Mouse (Mus musculus) limb, embryonic 12.5 days (tissue): Measurements from ENCODE around the gene Copz2. TPM values are rescaled to one million over a fixed set of nuclear protein-coding genes. Genes with fewer than 3 reads are reported as not detected.
A peak's percentile ranks its signal among the peaks of the same experiment; 100 is the strongest.

Experiments used
- ATAC-seq: fragments of 200-750 bp; cut with Nextera tagmentation; 2 replicates; pipeline ENCODE4 v1.8.0; 2017; ENCODE audit warnings: low read depth, moderate TSS enrichment; ENCODE audit not compliant: insufficient number of reproducible peaks, insufficient read depth, low FRiP score, low TSS enrichment
- H3K27ac ChIP-seq: fragments of 300-500 bp; sonication (generic); 2 replicates; pipeline ENCODE4 v1.5.1; 2016; ENCODE audit warnings: mild to moderate bottlenecking, moderate library complexity
- H3K27me3 ChIP-seq: fragments of 300-500 bp; sonication (generic); 2 replicates; pipeline ENCODE4 v1.6.1; 2016; ENCODE audit warnings: mild to moderate bottlenecking, moderate library complexity
- H3K36me3 ChIP-seq: fragments of 300-500 bp; sonication (generic); 2 replicates; pipeline ENCODE4 v1.6.1; 2016; ENCODE audit warnings: mild to moderate bottlenecking, moderate library complexity
- H3K4me1 ChIP-seq: fragments of 300-500 bp; sonication (generic); replicated peaks from 2 replicates; pipeline ENCODE4 v1.6.1; 2016
- H3K4me2 ChIP-seq: fragments of 300-500 bp; sonication (generic); 2 replicates; pipeline ENCODE4 v1.6.1; 2016; ENCODE audit warnings: mild to moderate bottlenecking, moderate library complexity
- H3K4me3 ChIP-seq: fragments of 300-500 bp; sonication (generic); replicated peaks from 2 replicates; pipeline ENCODE4 v1.5.1; 2016; ENCODE audit warnings: mild to moderate bottlenecking
- H3K9ac ChIP-seq: fragments of 300-500 bp; sonication (generic); replicated peaks from 2 replicates; pipeline ENCODE4 v1.6.1; 2016; ENCODE audit warnings: mild to moderate bottlenecking, moderate library complexity
- H3K9me3 ChIP-seq: fragments of 300-500 bp; sonication (generic); 2 replicates; pipeline ENCODE4 v1.6.1; 2016; ENCODE audit warnings: mild to moderate bottlenecking, moderate library complexity
- WGBS: fragments of 180-500 bp; shearing (Covaris S2); methylation state at CpG from one replicate; pipeline ENCODE4 v1.1.7; 2016; 5-methylcytosine and 5-hydroxymethylcytosine counted together
- microRNA counts: library from miRNA; unstranded; fragments of <30 nt; microRNA quantifications from one replicate; lab custom pipeline; 2017
- microRNA-seq: library from miRNA; unstranded; fragments of <30 nt; microRNA quantifications from one replicate; pipeline ENCODE4, GENCODE M21; 2017
- polyA plus RNA-seq: library from polyadenylated mRNA; unstranded; fragments of >200 nt; fragmentation: Nextera tagmentation; extraction: Ambion mirVana; gene quantifications from 2 replicates; pipeline ENCODE4 v1.2.1, GENCODE M21; 2016

Copz2 gene
- polyA plus RNA-seq, 1 experiment from 2014 or later: 78.1 TPM

- 46% methylated on average over 15 of the region's 15 CpGs for WGBS
- Histone ChIP-seq H3K9ac (no peak overlapping the region), H3K27me3 (peaks cover 11% of the 10 kb centered on the region; the same call in 1 of the 2 replicates), H3K9me3 (no peaks in the 10 kb centered on the region), H3K4me2 (no peak overlapping the region), H3K4me1 (peaks cover 19% of the 10 kb centered on the region), H3K36me3 (peaks cover 49% of the 10 kb centered on the region), H3K4me3 (no peak overlapping the region), H3K27ac (no peak overlapping the region)
- ATAC-seq: no peak
Measured at GRCm38 (mm10) chr11:96906431-96907161, 56.9 kb downstream of the Copz2 start.

GRCm38 (mm10) chr11:96908594-96908993, 58.9 kb downstream of the Copz2 start:
- Histone ChIP-seq H3K27me3 (0 out of 2 replicates have a peak, but pooled peaks cover 5% of the 10 kb centered on the region), H3K9me3 (no peaks in the 10 kb centered on the region), H3K4me2 (no peak overlapping the region), H3K4me1 (peaks cover under 1% of the 10 kb centered on the region), H3K36me3 (peaks cover 57% of the 10 kb centered on the region), H3K9ac (no peak overlapping the region), H3K27ac (no peak overlapping the region), H3K4me3 (no peak overlapping the region)
- ATAC-seq: no peak
- 89% methylated on average over 12 of the region's 12 CpGs for WGBS

GRCm38 (mm10) chr11:96910003-96910402, 60.3 kb downstream of the Copz2 start:
- 0 out of 2 replicates have a peak, but pooled peaks cover 5% of the 10 kb centered on the region for H3K27me3 ChIP-seq
- H3K4me3 ChIP-seq: no peak overlapping the region
- 28% methylated on average over 7 of the region's 7 CpGs for WGBS
- H3K4me2 ChIP-seq: no peak overlapping the region
- no peaks in the 10 kb centered on the region for H3K9me3 ChIP-seq
- H3K36me3 ChIP-seq: peaks cover 57% of the 10 kb centered on the region
- ATAC-seq: 0 out of 2 replicates have a peak, but pooled peaks have one; percentile 39
- H3K4me1 ChIP-seq: peaks cover 3% of the 10 kb centered on the region
- no peak overlapping the region for H3K9ac ChIP-seq
- no peak overlapping the region for H3K27ac ChIP-seq

MicroRNA genes within 50 kb of the gene (microRNA counts, 519-probe panel; counts per million panel counts)
- 6,651 counts per million, percentile 80 among the panel's probes with 10 or more counts for microRNA mmu-miR-152 (lab: Ali Mortazavi, UCI)

Small RNA genes lying within 50 kb of the gene (microRNA-seq; reads per million reads assigned to microRNA genes)
- gene Mir152: 102 reads per million, percentile 52 among the genes with 10 or more reads in this experiment

Other genes starting within 250 kb of the Copz2 start
- 21.1 and 21.2 TPM in 2 replicates for gene Snx11, start 72.3 kb upstream of the Copz2 start, polyA plus RNA-seq
- gene Cbx1, start 60.7 kb upstream of the Copz2 start, polyA plus RNA-seq: 184 and 189 TPM in 2 replicates
- gene Nfe2l1, start 19.9 kb upstream of the Copz2 start, polyA plus RNA-seq: 66.3 and 70.1 TPM in 2 replicates
- 87.8 and 89.6 TPM in 2 replicates for gene Cdk5rap3, start 66.6 kb downstream of the Copz2 start, polyA plus RNA-seq
- 0.84 and 1.1 TPM in 2 replicates for gene Prr15l, start 78.2 kb downstream of the Copz2 start, polyA plus RNA-seq
- 18.4 and 19.7 TPM in 2 replicates for gene Pnpo, start 94.1 kb downstream of the Copz2 start, polyA plus RNA-seq
- gene Sp2, start 133.1 kb downstream of the Copz2 start, polyA plus RNA-seq: 13.7 and 17.8 TPM in 2 replicates
- gene Sp6, start 163.5 kb downstream of the Copz2 start, polyA plus RNA-seq: 6.5 and 7.7 TPM in 2 replicates
- gene Scrn2, start 180.1 kb downstream of the Copz2 start, polyA plus RNA-seq: 32.4 and 35.1 TPM in 2 replicates
- gene Lrrc46, start 191.5 kb downstream of the Copz2 start, polyA plus RNA-seq: 1.0 TPM in 2 replicates
- gene Mrpl10, start 191.7 kb downstream of the Copz2 start, polyA plus RNA-seq: 80.0 and 80.5 TPM in 2 replicates
- 6.7 and 8.7 TPM in 2 replicates for gene Osbpl7, start 200.8 kb downstream of the Copz2 start, polyA plus RNA-seq